In the genomic region with DNA sequence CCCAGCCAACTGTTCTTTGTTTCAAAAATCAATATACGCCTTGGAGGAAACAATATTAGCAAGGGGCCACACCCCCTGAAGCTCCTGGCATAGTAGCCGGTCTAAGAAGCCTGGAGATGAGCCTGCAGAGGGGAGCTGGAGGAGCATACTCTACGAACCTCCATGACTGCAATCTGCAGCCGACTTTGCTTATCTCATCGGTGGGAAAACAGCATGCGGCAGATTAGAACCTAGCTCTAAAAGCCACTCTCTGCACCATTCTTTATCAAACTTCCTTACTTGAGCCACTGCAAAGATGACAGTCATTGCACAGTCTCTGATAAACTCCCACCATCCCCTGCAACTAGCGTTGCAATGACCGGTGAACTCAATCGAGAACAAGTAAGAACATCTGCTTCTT, we compare ENCODE assay signal across 13 mouse cellular contexts.
DNase-seq lines count a peak whose midpoint lies in the region; ATAC-seq and TF ChIP-seq lines count a peak whose summit lies in the region.
"Had no signal": no experiment of that assay in that cellular context is flagged by ENCODE, and none has a peak within 500 bp of the region (broad histone marks: within the 10 kb centered on the region; RNA-seq: fewer than 3 reads in every experiment).

No protein-coding gene starts in this region.

- TF ChIP-seq CTCF in stomach, postnatal 0 days (IDR thresholded peaks at IDR 0.05; ENCODE audit: low read depth) = no peak

- no peaks in the 10 kb centered on the region for H3K9me3 ChIP-seq in heart, embryonic 13.5 days
- H3K9me3 ChIP-seq in midbrain, embryonic 12.5 days = no peaks in the 10 kb centered on the region
- H3K9me3 ChIP-seq in midbrain, embryonic 13.5 days = no peaks in the 10 kb centered on the region
- no peaks in the 10 kb centered on the region for H3K9me3 ChIP-seq in liver, embryonic 12.5 days (replicated peaks)
- H3K9me3 ChIP-seq in stomach, postnatal 0 days (ENCODE audit: control insufficient read depth, low read length) = no peaks in the 10 kb centered on the region
- H3K9me3 ChIP-seq: forebrain, embryonic 13.5 days had no signal

- no peak for DNase-seq in heart, adult 8-10 months (ENCODE audit: low spot score)
- DNase-seq in stomach, postnatal 0 days (ENCODE audit: low spot score) = peak; percentile 39
- DNase-seq: kidney, adult 9 months; layer of hippocampus, adult 9-11 months; retina, postnatal 1 day; thymus, postnatal 4 days had no signal

- H3K27ac ChIP-seq in heart, embryonic 13.5 days (replicated peaks) = peak overlapping the region; percentile 90
- 0 out of 2 replicates have a peak overlapping the region, but pooled peaks have one; percentile 30 for H3K27ac ChIP-seq in midbrain, embryonic 12.5 days (replicated peaks)
- H3K27ac ChIP-seq in midbrain, embryonic 13.5 days = no peak overlapping the region
- no peak overlapping the region for H3K27ac ChIP-seq in liver, embryonic 12.5 days
- no peak overlapping the region for H3K27ac ChIP-seq in stomach, postnatal 0 days (replicated peaks)
- H3K27ac ChIP-seq: forebrain, embryonic 13.5 days had no signal

- H3K27me3 ChIP-seq in heart, embryonic 13.5 days (replicated peaks) = no peaks in the 10 kb centered on the region
- H3K27me3 ChIP-seq in midbrain, embryonic 12.5 days = peaks cover 28% of the 10 kb centered on the region
- peaks cover 4% of the 10 kb centered on the region; the same call in 1 of the 2 replicates for H3K27me3 ChIP-seq in midbrain, embryonic 13.5 days
- H3K27me3 ChIP-seq in liver, embryonic 12.5 days (replicated peaks) = peaks cover 39% of the 10 kb centered on the region
- no peaks in the 10 kb centered on the region for H3K27me3 ChIP-seq in stomach, postnatal 0 days (ENCODE audit: control insufficient read depth, insufficient read depth, low read length)
- H3K27me3 ChIP-seq: forebrain, embryonic 13.5 days had no signal

- no peak overlapping the region for H3K4me3 ChIP-seq in heart, embryonic 13.5 days
- no peak overlapping the region for H3K4me3 ChIP-seq in midbrain, embryonic 12.5 days
- no peak overlapping the region for H3K4me3 ChIP-seq in midbrain, embryonic 13.5 days (replicated peaks)
- no peak overlapping the region for H3K4me3 ChIP-seq in liver, embryonic 12.5 days
- H3K4me3 ChIP-seq in stomach, postnatal 0 days (ENCODE audit: low read depth, low read length) = no peak overlapping the region
- H3K4me3 ChIP-seq: forebrain, embryonic 13.5 days had no signal

- WGBS in heart, embryonic 13.5 days = 3% methylated on average over 9 of the region's 9 CpGs
- WGBS in midbrain, embryonic 12.5 days = 72% methylated on average over 9 of the region's 9 CpGs
- 70% methylated on average over 9 of the region's 9 CpGs for WGBS in midbrain, embryonic 13.5 days
- WGBS in liver, embryonic 12.5 days (ENCODE audit: insufficient replicate concordance) = 8% methylated on average over 9 of the region's 9 CpGs
- 42% methylated on average over 9 of the region's 9 CpGs for WGBS in stomach, postnatal 0 days

- H3K36me3 ChIP-seq in heart, embryonic 13.5 days = no peaks in the 10 kb centered on the region
- H3K36me3 ChIP-seq in midbrain, embryonic 12.5 days = no peaks in the 10 kb centered on the region
- H3K36me3 ChIP-seq in midbrain, embryonic 13.5 days = no peaks in the 10 kb centered on the region
- H3K36me3 ChIP-seq in liver, embryonic 12.5 days = no peaks in the 10 kb centered on the region
- H3K36me3 ChIP-seq in stomach, postnatal 0 days (ENCODE audit: control insufficient read depth, insufficient read depth, low read length) = no peaks in the 10 kb centered on the region

- peak overlapping the region; percentile 59 for H3K9ac ChIP-seq in heart, embryonic 13.5 days
- H3K9ac ChIP-seq in midbrain, embryonic 12.5 days (replicated peaks) = no peak overlapping the region
- H3K9ac ChIP-seq in midbrain, embryonic 13.5 days (replicated peaks) = no peak overlapping the region
- H3K9ac ChIP-seq in liver, embryonic 12.5 days = no peak overlapping the region
- no peak overlapping the region for H3K9ac ChIP-seq in stomach, postnatal 0 days (ENCODE audit: low read length)
- H3K9ac ChIP-seq: forebrain, embryonic 13.5 days had no signal

- H3K4me2 ChIP-seq in heart, embryonic 13.5 days = peak overlapping the region; percentile 49
- H3K4me2 ChIP-seq in midbrain, embryonic 12.5 days (replicated peaks) = no peak overlapping the region
- no peak overlapping the region for H3K4me2 ChIP-seq in midbrain, embryonic 13.5 days (replicated peaks)
- H3K4me2 ChIP-seq in liver, embryonic 12.5 days = peak overlapping the region; percentile 29; the same call in 1 of the 2 replicates
- no peak overlapping the region for H3K4me2 ChIP-seq in stomach, postnatal 0 days (replicated peaks; ENCODE audit: low read depth)
- H3K4me2 ChIP-seq: forebrain, embryonic 13.5 days had no signal

- H3K4me1 ChIP-seq in heart, embryonic 13.5 days = peaks cover 91% of the 10 kb centered on the region
- H3K4me1 ChIP-seq in midbrain, embryonic 12.5 days = peaks cover 24% of the 10 kb centered on the region
- H3K4me1 ChIP-seq in midbrain, embryonic 13.5 days (replicated peaks) = peaks cover 50% of the 10 kb centered on the region
- peaks cover 29% of the 10 kb centered on the region for H3K4me1 ChIP-seq in liver, embryonic 12.5 days
- no peaks in the 10 kb centered on the region; the same call in 1 of the 2 replicates for H3K4me1 ChIP-seq in stomach, postnatal 0 days (replicated peaks; ENCODE audit: control insufficient read depth, insufficient read depth)

- ATAC-seq in heart, embryonic 13.5 days (ENCODE audit: extremely low read depth, insufficient number of reproducible peaks, low FRiP score, low TSS enrichment) = no peak
- no peak for ATAC-seq in midbrain, embryonic 12.5 days (ENCODE audit: low FRiP score, low read depth)
- no peak for ATAC-seq in midbrain, embryonic 13.5 days
- ATAC-seq in liver, embryonic 12.5 days = peak; percentile 70
- no peak for ATAC-seq in stomach, postnatal 0 days (ENCODE audit: low FRiP score, low TSS enrichment)
- ATAC-seq in CD4-positive, CD25-positive, alpha-beta regulatory T cell, adult 4 months = no peak
- no peak for ATAC-seq in erythroid progenitor cell, adult 5-6 weeks (replicated peaks; ENCODE audit: low FRiP score, poor library complexity, severe bottlenecking)
- ATAC-seq: forebrain, embryonic 13.5 days had no signal

- TF ChIP-seq EP300 in stomach, postnatal 0 days (optimal IDR thresholded peaks at IDR 0.05) = no peak

Comparison
In these comparisons a context has a peak if more than half of its experiments do, and no peak if none do; other contexts are left out.
1. H3K27ac ChIP-seq: peak in heart, embryonic 13.5 days (single experiment) and midbrain, embryonic 12.5 days (single experiment); none in midbrain, embryonic 13.5 days (single experiment), liver, embryonic 12.5 days (single experiment) and stomach, postnatal 0 days (single experiment).
2. H3K4me2 ChIP-seq: peak in heart, embryonic 13.5 days (single experiment) and liver, embryonic 12.5 days (single experiment); none in midbrain, embryonic 12.5 days (single experiment), midbrain, embryonic 13.5 days (single experiment) and stomach, postnatal 0 days (single experiment).